Comparison of ENCODE assay signal across 9 mouse cellular contexts in the genomic region with DNA sequence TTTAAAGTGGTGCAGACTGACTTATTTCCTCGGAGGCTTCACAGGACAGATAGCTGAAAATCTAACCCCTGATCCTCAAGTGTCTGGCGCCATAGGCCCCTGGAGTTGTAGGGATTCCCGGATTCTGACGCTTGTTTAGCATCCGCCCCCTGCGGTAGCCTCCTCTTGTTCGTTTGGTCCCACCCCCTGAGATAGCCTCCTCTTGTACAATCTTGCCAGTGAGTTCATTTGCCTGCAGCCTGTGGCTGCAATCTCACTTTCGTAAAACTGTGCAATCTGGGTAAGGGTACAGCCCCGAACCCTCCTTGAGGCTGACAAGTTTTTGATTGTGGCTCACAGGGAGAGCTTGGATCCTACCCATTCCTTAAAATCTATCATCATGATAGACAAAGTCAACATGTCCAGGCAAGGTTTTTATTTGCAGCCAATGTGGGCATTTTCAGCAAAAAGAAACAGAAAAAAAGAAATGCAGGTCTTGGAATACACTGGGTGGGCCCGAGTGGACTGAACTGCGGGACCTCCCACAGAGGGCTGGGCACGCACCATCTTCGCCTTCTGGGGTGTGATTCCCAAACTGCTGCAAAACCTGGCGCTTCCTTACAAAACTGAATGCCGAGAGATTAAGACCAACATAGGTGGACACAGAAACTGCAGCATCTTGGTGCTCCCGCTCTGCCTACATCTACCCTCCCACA. TPM values are rescaled to one million over a fixed set of nuclear protein-coding genes. Genes with fewer than 3 reads are reported as not detected.
DNase-seq lines count a peak whose midpoint lies in the region; ATAC-seq and TF ChIP-seq lines count a peak whose summit lies in the region.
"Had no signal": no experiment of that assay in that cellular context is flagged by ENCODE, and none has a peak within 500 bp of the region (broad histone marks: within the 10 kb centered on the region; RNA-seq: fewer than 3 reads in every experiment).

No protein-coding gene starts in this region.

- no peak overlapping the region for H3K4me3 ChIP-seq in kidney, adult 2 months (ENCODE audit: insufficient read depth, low read depth, low read length)
- H3K4me3 ChIP-seq in embryonic facial prominence, embryonic 15.5 days (replicated peaks): no peak overlapping the region
- no peak overlapping the region; the same call in 1 of the 2 replicates for H3K4me3 ChIP-seq in intestine, embryonic 16.5 days (ENCODE audit: low read length)
- no peak overlapping the region for H3K4me3 ChIP-seq in neural tube, embryonic 12.5 days

- no peak for TF ChIP-seq POLR2A in kidney, adult 2 months (IDR thresholded peaks at IDR 0.05; ENCODE audit: low read depth, low read length)

- no peaks in the 10 kb centered on the region for H3K9me3 ChIP-seq in embryonic facial prominence, embryonic 15.5 days (replicated peaks)
- H3K9me3 ChIP-seq in intestine, embryonic 16.5 days (ENCODE audit: control insufficient read depth, low read length): no peaks in the 10 kb centered on the region
- H3K9me3 ChIP-seq in neural tube, embryonic 12.5 days: no peaks in the 10 kb centered on the region

- DNase-seq in kidney, postnatal 10 days: peak; percentile 19
- DNase-seq in kidney, adult 2 months: no peak
- no peak for DNase-seq in c-Kit-positive CD71-positive TER-119-positive erythroid progenitor cells, embryonic 14.5 days (ENCODE audit: low spot score)
- DNase-seq in gastrocnemius, postnatal 25 days: no peak
- DNase-seq in ovary, adult 18-20 months (ENCODE audit: low spot score): no peak

- H3K4me1 ChIP-seq in kidney, adult 2 months (ENCODE audit: control insufficient read depth, insufficient read depth, low read length): peaks cover 10% of the 10 kb centered on the region
- H3K4me1 ChIP-seq in embryonic facial prominence, embryonic 15.5 days: peaks cover 43% of the 10 kb centered on the region
- peaks cover 26% of the 10 kb centered on the region for H3K4me1 ChIP-seq in intestine, embryonic 16.5 days (ENCODE audit: control insufficient read depth, insufficient read depth, low read length)
- H3K4me1 ChIP-seq in neural tube, embryonic 12.5 days: peaks cover 40% of the 10 kb centered on the region

- H3K36me3 ChIP-seq in kidney, adult 2 months (ENCODE audit: control insufficient read depth, insufficient read depth, low read length): no peaks in the 10 kb centered on the region
- no peaks in the 10 kb centered on the region for H3K36me3 ChIP-seq in embryonic facial prominence, embryonic 15.5 days
- no peaks in the 10 kb centered on the region for H3K36me3 ChIP-seq in intestine, embryonic 16.5 days (ENCODE audit: control insufficient read depth, insufficient read depth, low read length)
- no peaks in the 10 kb centered on the region for H3K36me3 ChIP-seq in neural tube, embryonic 12.5 days

- no peak for TF ChIP-seq CTCF in kidney, adult 2 months (conservative IDR thresholded peaks at IDR 0.05; ENCODE audit: insufficient read depth, insufficient read length, low read depth, low read length)

- 84% methylated on average over 16 of the region's 16 CpGs for WGBS in kidney, adult 2 months
- 46% methylated on average over 16 of the region's 16 CpGs for WGBS in embryonic facial prominence, embryonic 15.5 days
- WGBS in intestine, embryonic 16.5 days: 53% methylated on average over 16 of the region's 16 CpGs
- 42% methylated on average over 16 of the region's 16 CpGs for WGBS in neural tube, embryonic 12.5 days

- H3K4me2 ChIP-seq in embryonic facial prominence, embryonic 15.5 days (replicated peaks): peak overlapping the region; percentile 88
- H3K4me2 ChIP-seq in intestine, embryonic 16.5 days (ENCODE audit: low read depth, low read length): peak overlapping the region; percentile 98
- peak overlapping the region; percentile 92 for H3K4me2 ChIP-seq in neural tube, embryonic 12.5 days (replicated peaks)

- no peaks in the 10 kb centered on the region for H3K27me3 ChIP-seq in kidney, adult 2 months (replicated peaks; ENCODE audit: control insufficient read depth, insufficient read depth, low read length)
- no peaks in the 10 kb centered on the region for H3K27me3 ChIP-seq in embryonic facial prominence, embryonic 15.5 days
- H3K27me3 ChIP-seq in intestine, embryonic 16.5 days (replicated peaks; ENCODE audit: control insufficient read depth, insufficient read depth, low read length): no peaks in the 10 kb centered on the region
- no peaks in the 10 kb centered on the region for H3K27me3 ChIP-seq in neural tube, embryonic 12.5 days (replicated peaks)

- H3K9ac ChIP-seq in embryonic facial prominence, embryonic 15.5 days: no peak overlapping the region
- no peak overlapping the region; the same call in 1 of the 2 replicates for H3K9ac ChIP-seq in intestine, embryonic 16.5 days (ENCODE audit: low read depth, low read length)
- peak overlapping the region; percentile 42; the same call in 1 of the 2 replicates for H3K9ac ChIP-seq in neural tube, embryonic 12.5 days

- no peak for ATAC-seq in embryonic facial prominence, embryonic 15.5 days (ENCODE audit: insufficient number of reproducible peaks, low FRiP score, low TSS enrichment, low read depth)
- ATAC-seq in intestine, embryonic 16.5 days: no peak
- ATAC-seq in neural tube, embryonic 12.5 days (ENCODE audit: low FRiP score, low read depth): no peak

- no peak overlapping the region for H3K27ac ChIP-seq in kidney, adult 2 months (ENCODE audit: insufficient read depth, low read depth, low read length)
- peak overlapping the region; percentile 96 for H3K27ac ChIP-seq in embryonic facial prominence, embryonic 15.5 days (replicated peaks)
- H3K27ac ChIP-seq in intestine, embryonic 16.5 days (ENCODE audit: low read length): peak overlapping the region; percentile 100
- H3K27ac ChIP-seq in neural tube, embryonic 12.5 days: peak overlapping the region; percentile 97

RNA-seq across cellular contexts. Expression of a gene that starts 33.5 kb away (rescaled TPM):
- polyA plus RNA-seq in kidney, adult 2 months (2012; rRNA removed): 828 and 981 TPM in 2 replicates
- 2,143 and 2,279 TPM in 2 replicates for polyA plus RNA-seq in embryonic facial prominence, embryonic 15.5 days (2015; fragmentation: Nextera tagmentation; extraction: Ambion mirVana)
- polyA plus RNA-seq in intestine, embryonic 16.5 days (2015; fragmentation: Nextera tagmentation; extraction: Ambion mirVana): 2,886 and 2,944 TPM in 2 replicates
- polyA plus RNA-seq in neural tube, embryonic 12.5 days (2016; fragmentation: Nextera tagmentation; extraction: Ambion mirVana): 3,655 and 3,681 TPM in 2 replicates
- total RNA-seq in gastrocnemius, postnatal 25 days (2021): 100 to 1,000 TPM; 236 to 249 TPM

RNA-seq across cellular contexts. Expression of a gene that starts 46.5 kb away (rescaled TPM):
- polyA plus RNA-seq in kidney, adult 2 months (2012; rRNA removed): 0.16 and 0.19 TPM in 2 replicates
- 0.98 and 1.1 TPM in 2 replicates for polyA plus RNA-seq in embryonic facial prominence, embryonic 15.5 days (2015; fragmentation: Nextera tagmentation; extraction: Ambion mirVana)
- polyA plus RNA-seq in intestine, embryonic 16.5 days (2015; fragmentation: Nextera tagmentation; extraction: Ambion mirVana): 0.55 TPM in 1 of 2 replicates, not detected in the other
- polyA plus RNA-seq in neural tube, embryonic 12.5 days (2016; fragmentation: Nextera tagmentation; extraction: Ambion mirVana): 1.1 and 1.6 TPM in 2 replicates
- under 1 TPM; 0.29 to 0.31 TPM for total RNA-seq in gastrocnemius, postnatal 25 days (2021)
- total RNA-seq: left cerebral cortex, postnatal 10 days had no signal
